Comparison of ENCODE assay signal across 10 mouse cellular contexts in the genomic region with DNA sequence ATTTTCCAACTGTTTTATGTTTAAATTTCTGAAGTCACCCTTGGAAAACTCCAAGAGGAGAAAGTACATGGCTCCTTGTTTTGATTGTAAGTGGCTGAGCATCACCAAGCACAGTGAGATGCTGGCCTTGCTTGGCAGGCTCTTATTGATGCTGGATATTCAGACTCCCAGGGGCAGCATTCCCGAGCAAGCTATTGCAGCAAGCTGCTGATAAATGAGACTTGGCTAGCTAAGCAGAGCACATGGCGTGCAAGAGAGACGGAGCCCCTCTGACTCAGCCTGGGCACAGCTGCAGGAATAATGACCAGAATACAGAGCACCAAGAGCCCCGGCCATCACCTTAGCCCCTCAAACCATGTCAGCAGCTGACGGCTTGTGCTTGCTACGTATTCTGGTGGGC.
DNase-seq lines count a peak whose midpoint lies in the region; ATAC-seq and TF ChIP-seq lines count a peak whose summit lies in the region.
"Had no signal": no experiment of that assay in that cellular context is flagged by ENCODE, and none has a peak within 500 bp of the region (broad histone marks: within the 10 kb centered on the region; RNA-seq: fewer than 3 reads in every experiment).

No protein-coding gene starts in this region.

- H3K9ac ChIP-seq in intestine, embryonic 16.5 days (ENCODE audit: low read depth, low read length) = no peak overlapping the region
- no peak overlapping the region for H3K9ac ChIP-seq in intestine, postnatal 0 days (ENCODE audit: low read depth, low read length)
- H3K9ac ChIP-seq: embryonic facial prominence, embryonic 12.5 days had no signal

- no peaks in the 10 kb centered on the region for H3K36me3 ChIP-seq in intestine, embryonic 16.5 days (ENCODE audit: control insufficient read depth, insufficient read depth, low read length)
- no peaks in the 10 kb centered on the region for H3K36me3 ChIP-seq in intestine, postnatal 0 days (ENCODE audit: control insufficient read depth, insufficient read depth)
- H3K36me3 ChIP-seq in kidney, adult 2 months (ENCODE audit: control insufficient read depth, insufficient read depth, low read length) = no peaks in the 10 kb centered on the region
- H3K36me3 ChIP-seq: embryonic facial prominence, embryonic 12.5 days had no signal

- no peak overlapping the region for H3K4me3 ChIP-seq in intestine, embryonic 16.5 days (ENCODE audit: low read length)
- H3K4me3 ChIP-seq in intestine, postnatal 0 days (ENCODE audit: low read depth, low read length) = no peak overlapping the region
- H3K4me3 ChIP-seq in kidney, adult 2 months (ENCODE audit: insufficient read depth, low read depth, low read length) = no peak overlapping the region
- H3K4me3 ChIP-seq: embryonic facial prominence, embryonic 12.5 days had no signal

- TF ChIP-seq CTCF in intestine, postnatal 0 days (IDR thresholded peaks at IDR 0.05; ENCODE audit: low read depth) = no peak
- TF ChIP-seq CTCF in brain, embryonic 14.5 days (IDR thresholded peaks at IDR 0.05; ENCODE audit: borderline replicate concordance, extremely low read depth, insufficient read depth, insufficient read length) = no peak
- no peak for TF ChIP-seq CTCF in kidney, adult 2 months (conservative IDR thresholded peaks at IDR 0.05; ENCODE audit: insufficient read depth, insufficient read length, low read depth, low read length)

- no peaks in the 10 kb centered on the region for H3K4me1 ChIP-seq in intestine, embryonic 16.5 days (ENCODE audit: control insufficient read depth, insufficient read depth, low read length)
- H3K4me1 ChIP-seq in intestine, postnatal 0 days (replicated peaks; ENCODE audit: control insufficient read depth, insufficient read depth, low read length) = no peaks in the 10 kb centered on the region
- no peaks in the 10 kb centered on the region for H3K4me1 ChIP-seq in kidney, adult 2 months (ENCODE audit: control insufficient read depth, insufficient read depth, low read length)
- H3K4me1 ChIP-seq: embryonic facial prominence, embryonic 12.5 days had no signal

- WGBS in intestine, embryonic 16.5 days = 46% methylated on average over 6 of the region's 6 CpGs
- 58% methylated on average over 6 of the region's 6 CpGs for WGBS in intestine, postnatal 0 days
- WGBS in kidney, adult 2 months = 66% methylated on average over 6 of the region's 6 CpGs

- no peaks in the 10 kb centered on the region for H3K9me3 ChIP-seq in intestine, embryonic 16.5 days (ENCODE audit: control insufficient read depth, low read length)
- no peaks in the 10 kb centered on the region for H3K9me3 ChIP-seq in intestine, postnatal 0 days (ENCODE audit: control insufficient read depth)
- H3K9me3 ChIP-seq: embryonic facial prominence, embryonic 12.5 days had no signal

- ATAC-seq in intestine, embryonic 16.5 days = 0 out of 2 replicates have a peak, but pooled peaks have one; percentile 18
- no peak for ATAC-seq in intestine, postnatal 0 days

- H3K4me2 ChIP-seq in intestine, embryonic 16.5 days (ENCODE audit: low read depth, low read length) = no peak overlapping the region
- no peak overlapping the region for H3K4me2 ChIP-seq in intestine, postnatal 0 days (replicated peaks; ENCODE audit: low read depth)
- H3K4me2 ChIP-seq: embryonic facial prominence, embryonic 12.5 days had no signal

- no peaks in the 10 kb centered on the region for H3K27me3 ChIP-seq in intestine, embryonic 16.5 days (replicated peaks; ENCODE audit: control insufficient read depth, insufficient read depth, low read length)
- H3K27me3 ChIP-seq in intestine, postnatal 0 days (replicated peaks; ENCODE audit: control insufficient read depth, insufficient read depth, low read length) = no peaks in the 10 kb centered on the region
- no peaks in the 10 kb centered on the region for H3K27me3 ChIP-seq in kidney, adult 2 months (replicated peaks; ENCODE audit: control insufficient read depth, insufficient read depth, low read length)
- H3K27me3 ChIP-seq: embryonic facial prominence, embryonic 12.5 days had no signal

- TF ChIP-seq POLR2A in brain, embryonic 14.5 days (IDR thresholded peaks at IDR 0.05; ENCODE audit: borderline replicate concordance, extremely low read depth, insufficient read depth, insufficient read length, poor library complexity, severe bottlenecking) = no peak
- no peak for TF ChIP-seq POLR2A in kidney, adult 2 months (IDR thresholded peaks at IDR 0.05; ENCODE audit: low read depth, low read length)

- H3K27ac ChIP-seq in intestine, embryonic 16.5 days (ENCODE audit: low read length) = no peak overlapping the region
- no peak overlapping the region for H3K27ac ChIP-seq in intestine, postnatal 0 days (ENCODE audit: low read depth, low read length)
- H3K27ac ChIP-seq in kidney, adult 2 months (ENCODE audit: insufficient read depth, low read depth, low read length) = no peak overlapping the region
- H3K27ac ChIP-seq: embryonic facial prominence, embryonic 12.5 days had no signal

- peak; percentile 82 for DNase-seq in brain, embryonic 14.5 days (ENCODE audit: low read depth)
- peak; percentile 78 to 84 for DNase-seq in heart, adult 9 months (ENCODE audit: low spot score in 2 of 2)
- DNase-seq in lung, postnatal 14 days = peak; percentile 5
- no peak for DNase-seq in thymus, postnatal 4 days
- no peak for DNase-seq in right cerebral cortex, postnatal 4 days
- DNase-seq in kidney, adult 2 months = no peak
- DNase-seq: liver had no signal

Comparison
In these comparisons a context has a peak if more than half of its experiments do, and no peak if none do; other contexts are left out.
1. DNase-seq: peak in brain, embryonic 14.5 days (single experiment), heart, adult 9 months (2 of 2) and lung, postnatal 14 days (single experiment); none in thymus, postnatal 4 days (single experiment), right cerebral cortex, postnatal 4 days (single experiment) and kidney, adult 2 months (single experiment).